Mouse (Mus musculus) spleen, postnatal 14 days (tissue): ENCODE results near the gene Lrrc8e.

Experiments
- DNase-seq, 2 experiments: peaks; one replicate each; pipeline ENCODE4 v3.0.0; 2021 to 2022; ENCODE audit warnings: low spot score in 2 of 2

Lrrc8e gene

GRCm38 (mm10) chr8:4226739-4227347 lies at the start of gene Lrrc8e:
Lrrc8e (plus strand) TSS chr8:4226827.
- no peak for DNase-seq

DNA sequence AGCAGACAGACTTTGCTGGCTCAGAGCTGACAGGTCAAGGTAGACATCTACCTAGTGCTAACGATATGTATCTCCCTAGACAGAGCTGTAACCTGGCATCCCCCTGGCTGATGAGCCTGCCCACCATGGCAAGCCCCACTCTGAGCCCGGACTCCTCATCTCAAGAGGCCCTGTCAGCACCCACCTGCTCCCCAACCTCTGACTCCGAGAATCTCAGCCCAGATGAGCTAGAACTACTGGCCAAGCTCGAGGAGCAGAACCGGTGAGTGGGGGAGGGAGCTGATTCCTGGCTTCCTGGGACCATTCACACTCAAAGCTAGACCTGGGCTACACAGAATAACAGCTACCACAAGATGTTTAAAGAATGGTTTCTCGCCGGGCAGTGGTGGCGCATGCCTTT lies 43.2 kb upstream of the Lrrc8e start:
- no peak for DNase-seq

DNA sequence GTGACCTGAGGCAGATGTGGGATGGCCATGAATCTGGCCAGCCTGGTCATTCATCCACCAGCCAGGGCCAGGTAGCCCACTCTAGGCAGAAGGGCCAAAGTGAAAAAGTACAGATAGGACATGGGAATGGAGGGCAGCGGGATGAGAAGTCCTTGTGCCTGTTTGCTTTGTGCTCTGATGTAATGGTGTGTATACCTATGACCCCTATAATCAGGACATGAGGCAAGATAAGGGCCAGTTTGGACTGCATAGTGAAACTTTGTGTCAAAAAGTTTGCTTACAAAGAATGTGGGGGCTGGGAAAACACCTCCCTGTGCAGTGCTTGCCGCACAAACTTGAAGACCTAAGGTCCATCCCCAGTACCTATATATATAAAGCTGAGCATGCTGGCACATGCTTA lies 40.5 kb upstream of the Lrrc8e start:
- DNase-seq = no peak

- no peak for DNase-seq
These were observed 38.0 kb upstream of the Lrrc8e start for GRCm38 (mm10) chr8:4188605-4189004.

- DNase-seq = no peak
These were observed 37.5 kb upstream of the Lrrc8e start for GRCm38 (mm10) chr8:4189031-4189722.

DNA sequence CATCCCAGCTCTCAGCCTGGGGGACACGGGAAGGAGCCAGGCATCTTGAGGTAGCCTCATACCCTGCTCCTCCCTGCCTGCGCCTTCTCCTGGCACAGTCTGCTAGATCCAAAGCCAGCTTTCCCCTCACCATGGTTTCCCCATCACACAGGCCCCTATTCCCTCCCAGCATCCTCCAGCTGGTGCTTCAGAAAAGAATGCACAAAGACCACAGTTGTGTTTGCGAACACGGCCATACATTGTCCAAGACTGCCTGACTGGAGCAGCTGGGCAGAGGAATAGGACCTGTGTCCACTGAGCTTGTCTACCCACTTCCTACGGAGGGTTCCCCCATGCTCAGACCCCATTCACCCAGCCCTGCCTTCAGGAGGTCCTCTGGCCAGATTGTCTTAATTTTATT lies 34.3 kb upstream of the Lrrc8e start:
- no peak for DNase-seq

GRCm38 (mm10) chr8:4192807-4193587 lies 33.6 kb upstream of the Lrrc8e start:
- peak; percentile 59 to 82 for DNase-seq

DNA sequence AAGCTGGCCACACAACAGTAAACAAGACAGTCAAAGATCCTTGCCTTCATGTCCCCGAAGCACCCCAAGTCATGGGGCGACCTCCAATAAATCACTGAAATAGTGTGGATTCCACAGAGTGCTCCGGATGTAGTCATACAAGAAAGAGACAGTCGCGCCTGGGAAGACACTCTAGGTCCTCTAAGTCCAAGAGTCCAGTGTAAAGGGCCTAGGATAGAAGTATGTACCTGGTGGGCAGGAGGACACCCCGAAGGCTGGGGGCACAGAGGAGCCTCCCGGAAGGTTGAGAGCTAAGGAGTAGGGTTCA lies 33.1 kb upstream of the Lrrc8e start:
- DNase-seq = no peak

DNA sequence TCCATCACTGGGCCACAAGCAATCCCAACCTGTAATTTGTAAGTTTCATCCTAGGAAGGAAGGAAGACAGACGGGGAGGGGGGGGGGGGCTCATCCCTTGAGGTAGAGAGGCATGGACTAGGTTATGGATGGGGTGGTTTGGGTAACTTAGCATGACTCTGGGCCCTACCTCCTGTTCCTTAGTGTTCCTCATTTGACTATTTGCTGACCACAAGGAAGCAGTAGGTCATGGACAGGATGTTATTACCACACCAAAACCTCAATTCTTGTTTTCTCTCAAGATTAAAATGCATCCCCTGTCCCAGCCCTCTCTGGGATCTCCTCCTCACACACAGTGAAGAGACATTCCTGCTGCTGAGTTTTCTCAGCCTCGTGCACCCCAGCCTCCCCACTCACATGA lies 25.3 kb upstream of the Lrrc8e start:
- no peak for DNase-seq

DNA sequence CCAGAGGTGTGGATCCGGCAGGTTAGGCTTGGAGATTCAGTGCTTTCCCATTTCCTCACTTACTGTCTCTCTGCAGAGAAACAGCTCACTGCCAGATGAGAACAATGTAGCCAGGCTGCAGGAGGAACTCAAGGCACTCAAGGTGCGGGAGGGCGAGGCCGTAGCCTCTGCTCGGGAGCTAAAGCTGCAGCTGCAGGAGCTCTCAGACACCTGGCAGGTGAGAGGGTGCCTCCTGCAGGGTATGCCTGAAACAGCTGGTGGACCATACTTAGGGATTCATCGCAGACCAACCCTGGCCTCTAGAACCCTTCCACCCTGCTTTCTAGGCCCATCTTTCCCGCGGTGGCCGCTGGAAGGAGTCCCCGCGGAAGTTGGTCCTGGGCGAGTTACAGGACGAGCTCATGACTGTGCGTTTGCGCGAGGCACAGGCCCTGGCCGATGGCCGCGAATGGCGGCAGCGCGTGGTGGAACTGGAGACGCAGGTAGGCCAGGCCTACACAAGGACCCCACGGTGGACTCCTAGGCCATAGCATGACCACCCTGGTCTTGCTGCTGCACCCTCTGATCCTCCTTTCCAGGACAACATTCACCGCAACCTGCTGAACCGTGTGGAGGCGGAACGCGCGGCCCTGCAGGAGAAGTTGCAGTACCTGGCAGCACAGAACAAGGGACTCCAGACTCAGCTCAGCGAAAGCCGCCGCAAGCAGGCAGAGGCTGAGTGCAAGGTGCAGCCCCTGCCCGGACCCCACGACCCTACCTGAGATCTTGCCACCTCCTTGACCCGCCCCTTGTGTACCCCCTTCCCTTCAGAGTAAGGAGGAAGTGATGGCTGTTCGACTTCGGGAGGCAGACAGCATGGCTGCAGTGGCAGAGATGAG lies 21.1 kb upstream of the Lrrc8e start:
- DNase-seq = no peak

DNA sequence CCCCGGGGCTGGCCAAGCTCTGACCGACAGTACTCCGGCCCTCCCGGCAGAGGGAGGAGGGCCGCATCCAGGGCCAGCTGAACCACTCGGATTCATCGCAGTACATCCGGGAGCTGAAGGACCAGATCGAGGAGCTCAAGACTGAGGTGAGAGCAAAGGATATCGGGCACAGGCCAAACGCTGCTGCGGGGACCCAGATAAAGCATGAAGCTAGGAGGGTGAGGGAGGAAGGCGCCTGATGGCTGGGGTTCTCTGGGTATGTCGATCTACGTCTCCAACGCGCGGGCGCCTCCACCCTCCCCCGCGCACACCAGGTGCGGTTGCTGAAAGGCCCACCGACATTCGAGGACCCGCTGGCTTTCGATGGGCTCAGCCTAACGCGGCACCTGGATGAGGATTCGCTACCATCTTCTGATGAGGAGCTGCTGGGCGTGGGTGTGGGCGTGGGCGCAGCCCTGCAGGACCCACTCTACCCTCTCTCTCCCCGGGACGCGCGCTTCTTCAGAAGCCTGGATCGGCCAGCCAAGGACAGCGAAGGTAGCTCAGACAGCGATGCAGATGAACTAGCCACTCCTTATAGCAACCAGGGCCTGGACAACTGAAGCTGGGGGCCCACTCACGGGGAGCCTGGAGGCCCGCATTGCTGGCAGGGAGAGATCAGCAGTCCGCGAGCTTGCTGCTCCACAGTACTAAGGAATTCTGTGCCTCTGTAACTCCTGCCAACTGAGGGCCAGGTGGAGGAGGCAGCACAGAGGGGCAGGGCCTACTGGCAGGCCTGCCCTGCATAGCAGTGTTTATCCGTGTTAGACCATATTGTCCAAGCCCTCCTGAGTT lies 20.2 kb upstream of the Lrrc8e start:
- no peak for DNase-seq

- DNase-seq = no peak
These were observed 19.6 kb upstream of the Lrrc8e start for GRCm38 (mm10) chr8:4207016-4207350.

- no peak for DNase-seq
These were observed 15.5 kb upstream of the Lrrc8e start for GRCm38 (mm10) chr8:4211097-4211496.

- no peak for DNase-seq
These were observed 13.8 kb upstream of the Lrrc8e start for GRCm38 (mm10) chr8:4212809-4213209.

DNA sequence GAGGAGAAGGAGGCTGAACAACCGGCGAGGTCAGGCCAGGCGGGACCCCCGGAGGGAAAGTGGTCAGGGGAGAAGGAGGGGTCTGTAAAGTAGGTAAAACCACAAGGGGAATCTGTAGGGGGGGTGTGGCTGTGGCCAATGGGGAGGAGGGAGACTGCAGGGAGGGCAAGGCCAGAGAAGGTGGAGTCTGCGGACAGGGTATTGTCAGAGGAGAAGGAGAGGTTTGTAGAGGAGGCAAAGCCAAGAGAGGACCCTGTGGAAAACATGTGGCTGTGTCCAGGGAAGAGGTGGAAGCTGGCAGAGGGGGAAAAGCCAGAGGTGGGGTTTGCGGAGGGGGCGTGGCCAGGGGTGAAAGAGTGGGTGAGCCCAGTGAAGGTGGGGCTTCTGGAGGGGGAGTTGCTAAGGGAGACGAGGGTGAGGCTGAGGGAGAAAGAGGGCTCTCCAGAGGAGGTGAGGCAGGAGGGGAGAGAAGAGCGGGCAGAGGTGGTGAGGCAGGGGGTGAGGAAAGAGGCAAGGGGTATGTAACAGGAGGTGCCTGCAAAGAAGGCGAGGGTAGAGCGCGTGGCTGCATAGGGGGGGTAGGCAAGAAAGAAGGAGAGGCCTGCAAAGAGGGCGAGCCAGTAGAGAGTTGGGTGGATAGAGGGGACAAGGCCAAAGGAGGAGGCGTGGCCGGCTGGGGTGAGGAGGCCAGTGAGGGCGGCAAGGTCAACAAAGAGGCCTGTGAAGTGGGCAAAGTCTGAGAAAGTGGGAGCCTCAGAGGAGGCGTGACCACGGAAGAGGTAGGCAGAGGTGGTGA lies 13.2 kb upstream of the Lrrc8e start:
- DNase-seq = peak in 1 of 2 experiments; percentile 17

GRCm38 (mm10) chr8:4214006-4214980 lies 12.3 kb upstream of the Lrrc8e start:
- DNase-seq = peak in 1 of 2 experiments; percentile 38

DNA sequence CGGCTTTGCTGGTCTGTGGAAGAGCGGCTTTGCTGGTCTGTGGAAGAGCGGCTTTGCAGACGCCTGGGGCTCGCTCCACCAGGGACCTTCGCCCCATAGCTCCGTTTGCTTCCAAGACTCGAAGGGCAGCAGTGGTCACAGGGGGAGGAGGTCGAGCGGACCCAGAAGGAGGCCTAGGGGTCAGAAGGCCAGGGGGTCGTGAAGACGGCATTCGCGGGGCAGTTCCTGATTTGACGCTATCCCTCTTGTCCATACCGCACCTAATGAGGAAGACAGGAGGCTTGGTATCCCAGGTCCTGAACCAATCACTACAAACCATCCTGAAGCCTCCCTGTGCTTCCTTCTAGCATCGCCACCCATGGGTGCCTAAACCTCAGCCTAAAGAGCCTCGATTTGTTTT lies 10.3 kb upstream of the Lrrc8e start:
- DNase-seq = no peak

DNA sequence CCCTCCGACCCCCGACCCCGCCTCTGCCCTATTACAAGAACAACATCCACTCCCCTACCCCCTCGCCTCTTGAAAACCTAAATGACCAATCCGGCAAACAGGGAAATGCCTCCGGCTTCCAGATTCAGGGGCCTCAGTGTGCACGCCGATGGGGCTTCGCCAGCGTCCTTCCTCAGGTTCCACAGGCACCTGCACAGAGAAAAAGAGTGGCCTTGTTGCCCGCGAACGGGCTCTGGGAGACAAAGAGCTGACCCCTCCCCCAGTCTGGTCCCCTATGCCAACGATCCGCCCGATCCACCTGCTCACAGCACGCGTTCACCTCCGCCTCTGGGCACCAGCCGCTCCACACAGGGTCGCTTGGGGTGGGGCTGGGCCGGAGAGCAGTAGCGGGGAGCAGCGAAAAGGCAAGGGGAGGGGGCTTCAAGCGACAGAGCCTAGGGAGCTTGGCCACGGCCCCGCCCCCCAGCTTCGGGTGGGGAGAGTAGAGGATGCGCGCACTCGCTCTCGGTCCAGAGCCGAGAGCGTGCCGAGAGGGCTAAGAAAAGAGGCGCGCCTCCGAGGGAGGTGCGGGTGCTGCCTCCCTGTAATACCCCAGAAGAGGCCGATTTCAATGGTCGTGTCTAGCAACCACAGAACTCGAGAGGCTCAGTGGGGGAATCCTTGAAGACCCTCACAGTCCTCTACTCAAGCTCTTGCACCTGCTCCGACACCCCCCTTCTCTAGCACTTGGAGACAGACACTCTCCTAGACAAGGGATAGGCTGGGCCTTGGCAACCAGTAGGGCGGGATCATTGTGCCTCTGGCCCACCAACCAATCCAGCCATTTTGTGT lies 9.6 kb upstream of the Lrrc8e start, which contains the start of gene Prr36:
Gene Prr36, minus strand, starts transcription at position 669 of the 831 bp plus-strand sequence.
- DNase-seq = no peak
